Mouse (Mus musculus) stomach, postnatal 0 days (tissue): ENCODE data around the gene Usp5. TPM values are rescaled to one million over a fixed set of nuclear protein-coding genes. Genes with fewer than 3 reads are reported as not detected.

ENCODE experiments used
- ATAC-seq: fragments of 200-750 bp; cut with Nextera tagmentation; 2 replicates; pipeline ENCODE4 v1.8.0; 2017; ENCODE audit not compliant: low FRiP score, low TSS enrichment
- DNase-seq: peaks from one replicate; pipeline ENCODE4 v3.0.0-alpha.2; 2016; ENCODE audit warnings: low spot score
- H3K27ac ChIP-seq: fragments of 300-500 bp; sonication (generic); replicated peaks from 2 replicates; pipeline ENCODE4 v1.5.1; 2014; ENCODE audit warnings: mild to moderate bottlenecking, control low read depth
- H3K27me3 ChIP-seq: fragments of 300-500 bp; sonication (generic); 2 replicates; pipeline ENCODE4 v1.6.1; 2014; ENCODE audit warnings: low read length; ENCODE audit not compliant: control insufficient read depth, insufficient read depth
- H3K36me3 ChIP-seq: fragments of 300-500 bp; sonication (generic); 2 replicates; pipeline ENCODE4 v1.6.1; 2014; ENCODE audit warnings: low read length, mixed read lengths; ENCODE audit not compliant: control insufficient read depth, insufficient read depth
- H3K4me1 ChIP-seq: fragments of 300-500 bp; sonication (generic); replicated peaks from 2 replicates; pipeline ENCODE4 v1.6.1; 2014; ENCODE audit warnings: antibody characterized with exemption; ENCODE audit not compliant: control insufficient read depth, insufficient read depth
- H3K4me2 ChIP-seq: fragments of 300-500 bp; sonication (generic); replicated peaks from 2 replicates; pipeline ENCODE4 v1.6.1; 2014; ENCODE audit warnings: low read depth, mild to moderate bottlenecking, control low read depth, moderate library complexity
- H3K4me3 ChIP-seq: fragments of 300-500 bp; sonication (generic); 2 replicates; pipeline ENCODE4 v1.5.1; 2014; ENCODE audit warnings: low read depth, low read length, control low read depth
- H3K9ac ChIP-seq: fragments of 300-500 bp; sonication (generic); 2 replicates; pipeline ENCODE4 v1.6.1; 2014; ENCODE audit warnings: mild to moderate bottlenecking, low read length, control low read depth, mixed read lengths
- H3K9me3 ChIP-seq: fragments of 300-500 bp; sonication (generic); 2 replicates; pipeline ENCODE4 v1.6.1; 2016; ENCODE audit warnings: low read length; ENCODE audit not compliant: control insufficient read depth
- CTCF ChIP-seq: IDR thresholded peaks from 2 replicates; pipeline ENCODE4 v1.5.1; 2016; ENCODE audit warnings: antibody characterized with exemption, low read depth, mild to moderate bottlenecking, moderate library complexity
- EP300 ChIP-seq: optimal IDR thresholded peaks from 2 replicates; pipeline ENCODE3; 2016; ENCODE audit warnings: antibody characterized with exemption
- WGBS: fragments of 180-500 bp; shearing (Covaris S2); extraction: QIAGEN DNeasy Blood & Tissue Kit; methylation state at CpG from one replicate; pipeline ENCODE4 v1.1.7; 2014; 5-methylcytosine and 5-hydroxymethylcytosine counted together
- polyA plus RNA-seq: library from polyadenylated mRNA; unstranded; fragments of >200 nt; fragmentation: Nextera tagmentation; extraction: Ambion mirVana; gene quantifications from 2 replicates; pipeline ENCODE4 v1.2.1, GENCODE M21; 2015

The Usp5 gene
- polyA plus RNA-seq, 1 experiment from 2014 or later: 60.3 TPM

GRCm38 (mm10) chr6:124808358-124809012, 20.8 kb downstream of the Usp5 start, which contains the start of gene Spsb2:
Gene Spsb2 (plus strand): TSS chr6:124808661.
- WGBS: 2% methylated on average over 28 of the region's 29 CpGs
- Histone ChIP-seq H3K4me2 (peak within 1 kb of the TSS; percentile 96), H3K4me1 (peaks cover 2% of the 10 kb centered on the region; the same call in 1 of the 2 replicates), H3K9ac (peak within 1 kb of the TSS; percentile 78), H3K4me3 (peak within 1 kb of the TSS; percentile 65), H3K36me3 (peaks cover 12% of the 10 kb centered on the region), H3K9me3 (no peaks in the 10 kb centered on the region), H3K27ac (peak within 1 kb of the TSS; percentile 95), H3K27me3 (no peaks in the 10 kb centered on the region)
- ATAC-seq (peak; percentile 67), DNase-seq (peak; percentile 87)
- no peak for TF ChIP-seq CTCF
- TF ChIP-seq EP300: no peak

GRCm38 (mm10) chr6:124807986-124808357, 21.3 kb downstream of the Usp5 start:
- peaks cover 2% of the 10 kb centered on the region; the same call in 1 of the 2 replicates for H3K4me1 ChIP-seq
- H3K4me3 ChIP-seq: peak overlapping the region; percentile 65
- H3K4me2 ChIP-seq: peak overlapping the region; percentile 96
- TF ChIP-seq EP300: no peak
- TF ChIP-seq CTCF: no peak
- H3K36me3 ChIP-seq: peaks cover 12% of the 10 kb centered on the region
- DNase-seq: no peak
- no peaks in the 10 kb centered on the region for H3K9me3 ChIP-seq
- 65% methylated on average over 6 of the region's 6 CpGs for WGBS
- no peak for ATAC-seq
- H3K27me3 ChIP-seq: no peaks in the 10 kb centered on the region
- H3K27ac ChIP-seq: peak overlapping the region; percentile 95
- no peak overlapping the region; the same call in 1 of the 2 replicates for H3K9ac ChIP-seq

- Histone ChIP-seq H3K9me3 (no peaks in the 10 kb centered on the region), H3K36me3 (peaks cover 12% of the 10 kb centered on the region), H3K4me3 (no peak overlapping the region), H3K4me1 (peaks cover 2% of the 10 kb centered on the region; the same call in 1 of the 2 replicates), H3K27me3 (no peaks in the 10 kb centered on the region), H3K27ac (peak overlapping the region; percentile 95), H3K9ac (no peak overlapping the region), H3K4me2 (no peak overlapping the region)
- WGBS: 62% methylated on average over 4 of the region's 4 CpGs
- TF ChIP-seq EP300 (no peak), CTCF (no peak)
- ATAC-seq: no peak
- DNase-seq: no peak
Observed at GRCm38 (mm10) chr6:124807366-124807765, 21.9 kb downstream of the Usp5 start.

- DNase-seq: no peak
- peak overlapping the region; percentile 98 for H3K27ac ChIP-seq
- H3K4me3 ChIP-seq: peak overlapping the region; percentile 41; the same call in 1 of the 2 replicates
- no peaks in the 10 kb centered on the region for H3K9me3 ChIP-seq
- peak overlapping the region; percentile 43; the same call in 1 of the 2 replicates for H3K9ac ChIP-seq
- 74% methylated on average over 7 of the region's 7 CpGs for WGBS
- no peak for ATAC-seq
- peaks cover 4% of the 10 kb centered on the region for H3K36me3 ChIP-seq
- H3K4me1 ChIP-seq: peaks cover 2% of the 10 kb centered on the region; the same call in 1 of the 2 replicates
- H3K4me2 ChIP-seq: peak overlapping the region; percentile 78
- no peaks in the 10 kb centered on the region for H3K27me3 ChIP-seq
- TF ChIP-seq CTCF (no peak), EP300 (no peak)
Observed at GRCm38 (mm10) chr6:124806446-124807140, 22.7 kb downstream of the Usp5 start.

GRCm38 (mm10) chr6:124805341-124806321, 23.7 kb downstream of the Usp5 start:
- no peaks in the 10 kb centered on the region for H3K27me3 ChIP-seq
- peak overlapping the region; percentile 41 for H3K4me3 ChIP-seq
- H3K36me3 ChIP-seq: 0 out of 2 replicates have a peak, but pooled peaks cover 2% of the 10 kb centered on the region
- under 1% methylated on average over 34 of the region's 34 CpGs for WGBS
- ATAC-seq (peak; percentile 82), DNase-seq (peak; percentile 98)
- H3K9me3 ChIP-seq: no peaks in the 10 kb centered on the region
- H3K4me2 ChIP-seq: peak overlapping the region; percentile 78
- TF ChIP-seq CTCF (peak; percentile 63), EP300 (no peak)
- H3K27ac ChIP-seq: peak overlapping the region; percentile 98
- peaks cover 2% of the 10 kb centered on the region; the same call in 1 of the 2 replicates for H3K4me1 ChIP-seq
- peak overlapping the region; percentile 45 for H3K9ac ChIP-seq
